Mouse (Mus musculus): ENCODE measurements around the gene Mllt1.

The Mllt1 gene

DNA sequence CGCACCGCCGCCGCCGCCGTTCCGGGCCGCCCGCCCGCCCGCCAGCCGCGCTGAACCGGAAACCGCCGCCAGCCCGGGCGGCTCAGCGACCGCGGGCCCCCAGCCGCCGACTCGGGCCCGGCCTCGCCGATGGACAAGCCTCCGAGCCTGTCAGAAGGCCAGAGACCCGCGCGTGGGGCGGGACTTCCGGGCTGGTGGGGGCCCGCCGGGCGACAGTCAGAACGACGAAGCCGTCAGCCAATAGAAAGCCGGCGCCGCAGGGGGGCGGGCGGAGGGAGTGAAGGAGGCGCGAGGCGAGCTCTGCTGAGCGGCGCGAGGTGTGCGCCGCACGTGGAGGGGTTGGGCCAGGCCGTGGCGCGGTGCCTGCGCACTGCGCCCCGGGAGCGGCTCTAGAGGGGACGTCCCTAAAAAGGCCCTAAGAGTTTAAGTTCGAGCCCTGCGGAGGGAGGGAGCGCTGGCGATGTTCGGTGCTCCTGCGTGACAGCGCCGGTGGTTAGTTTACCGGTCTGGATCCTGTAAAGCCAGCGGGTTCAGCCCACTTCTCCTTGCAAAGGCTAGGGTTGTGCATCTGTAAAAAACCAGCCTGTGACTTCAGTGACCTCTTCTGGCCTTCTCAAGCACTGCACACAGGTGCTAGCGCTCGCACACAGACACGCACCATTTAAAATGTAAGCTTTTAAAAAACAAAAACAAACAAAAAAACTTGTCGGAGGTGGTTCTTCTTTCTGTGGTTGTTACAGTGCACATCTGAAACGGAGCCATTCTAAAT lies at the start of gene Mllt1:
TSS of gene Mllt1 (minus strand) at position 53 of the 769 bp plus-strand sequence.
- DNase-seq = peak; percentile 100

DNA sequence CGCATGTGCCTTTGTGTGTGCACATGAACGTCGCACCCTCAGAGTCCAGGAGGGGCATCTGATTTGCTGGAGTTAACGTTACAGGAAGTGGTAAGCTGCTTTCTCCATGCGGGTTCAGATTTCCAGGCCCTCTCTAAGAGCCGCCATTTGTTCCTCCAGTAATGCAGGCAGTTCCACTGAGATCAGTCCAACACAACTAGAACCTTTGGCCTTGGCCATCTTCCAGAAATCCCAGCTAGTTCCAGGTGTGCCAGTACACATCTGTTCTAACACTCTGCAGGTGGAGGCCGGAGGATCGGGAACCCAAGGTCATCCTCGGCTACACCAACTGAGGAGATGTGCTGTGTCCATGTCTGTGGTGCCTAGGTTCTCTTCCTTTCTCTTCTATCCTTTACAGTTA lies 49.7 kb upstream of the Mllt1 start:
- peak; percentile 82 for DNase-seq

DNA sequence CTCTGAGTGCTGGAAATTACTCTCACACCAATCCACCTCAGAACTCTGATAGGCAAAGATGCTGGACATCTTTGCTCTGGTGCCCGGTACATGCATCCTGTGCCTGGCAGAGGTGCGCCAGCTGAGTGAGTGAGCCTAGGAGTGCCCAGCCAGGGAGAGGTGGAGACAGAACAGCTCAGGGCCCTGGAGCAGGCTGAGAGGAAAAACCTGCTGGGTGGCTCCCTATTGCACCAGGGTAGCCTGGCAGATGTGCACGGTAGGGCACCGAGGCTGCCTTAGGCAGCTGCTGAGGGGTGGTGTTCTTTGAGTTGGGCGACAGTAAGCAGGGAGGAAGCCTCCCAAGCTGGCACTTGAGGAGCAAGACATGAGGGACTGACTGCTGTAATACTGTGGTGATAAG lies 46.8 kb upstream of the Mllt1 start, which contains the start of gene Acer1:
TSS of gene Acer1 (minus strand) at position 114 of the 400 bp plus-strand sequence.
- peak; percentile 86 for DNase-seq

DNA sequence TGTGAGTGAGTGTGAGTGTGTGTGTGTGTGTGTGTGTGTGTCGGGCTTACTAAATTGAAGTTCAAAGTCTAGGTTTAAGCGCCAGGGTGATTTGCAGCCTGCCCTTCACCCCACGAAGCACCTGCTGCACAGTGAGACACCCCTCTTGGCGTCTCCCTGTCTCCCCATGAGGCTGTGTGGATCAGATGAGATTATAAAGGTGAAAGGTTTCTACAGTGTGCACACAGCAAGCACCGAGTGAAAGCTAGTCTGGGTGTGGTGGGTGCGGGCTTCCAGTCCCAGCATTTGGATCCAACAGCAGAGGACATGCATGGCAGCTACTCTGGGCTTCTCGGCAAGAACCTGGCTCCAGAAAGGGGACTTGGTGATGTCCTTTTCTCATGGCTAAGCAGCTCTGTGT lies 45.8 kb upstream of the Mllt1 start:
- peak; percentile 81 for DNase-seq

DNA sequence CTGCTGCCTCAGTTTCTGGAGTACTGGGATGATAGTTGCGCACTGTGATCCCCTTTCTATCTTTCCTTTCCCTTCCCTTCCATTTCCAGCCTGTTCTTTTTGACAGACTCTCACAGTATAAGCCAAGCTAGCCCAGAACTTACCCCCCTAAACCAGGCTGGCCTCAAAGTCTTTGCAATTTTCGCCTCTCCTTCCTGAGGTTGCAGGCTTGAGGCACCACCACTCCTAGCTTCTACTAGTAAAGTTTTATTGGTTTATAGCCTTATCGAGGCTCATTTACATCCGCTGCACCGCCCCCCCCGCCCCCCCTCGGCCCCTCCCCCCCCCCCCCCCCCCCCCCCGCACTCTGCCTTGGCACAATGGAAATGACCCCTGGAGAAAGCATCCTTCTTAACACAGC lies 44.3 kb upstream of the Mllt1 start:
- DNase-seq = peak; percentile 67

DNA sequence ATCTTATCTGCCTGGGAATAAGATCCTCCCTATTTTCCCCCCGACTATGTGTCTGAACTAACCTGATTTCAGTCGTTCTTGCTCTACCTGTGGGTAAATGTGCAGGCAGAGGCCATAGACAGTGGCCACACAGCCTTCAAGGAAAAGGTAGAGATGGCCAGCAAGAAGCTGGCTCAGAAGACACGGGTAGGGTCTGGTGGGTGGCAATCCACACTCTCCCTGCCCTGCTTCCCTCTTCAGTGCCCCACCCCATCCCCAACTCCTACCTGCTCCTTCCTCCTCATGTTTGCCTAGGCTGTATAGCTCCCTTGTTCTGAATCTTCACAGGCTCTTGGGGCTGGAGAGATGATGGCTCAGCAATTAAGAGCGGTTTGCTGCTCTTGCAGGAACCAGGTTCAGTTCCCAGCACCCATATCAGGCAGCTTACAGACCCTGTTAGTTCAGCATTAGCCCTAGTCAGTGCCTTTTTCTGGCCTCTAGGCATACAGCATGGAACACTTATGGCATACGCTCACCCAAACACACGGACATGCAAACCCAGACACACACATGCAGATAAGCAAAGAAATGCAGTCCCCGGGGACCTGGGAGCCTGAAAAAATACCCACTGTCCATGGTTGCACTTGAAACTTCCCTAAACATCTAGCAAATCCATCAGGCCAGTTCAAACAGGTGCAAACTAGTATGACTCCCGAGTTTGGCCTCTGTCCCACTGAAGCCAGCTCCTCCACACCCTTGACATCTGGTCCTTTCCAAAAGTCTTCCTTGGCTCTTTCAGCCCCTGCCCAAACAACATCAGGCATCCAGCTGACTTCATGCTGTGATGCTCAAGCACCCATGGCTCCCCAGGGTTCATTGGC lies 41.5 kb upstream of the Mllt1 start:
- peak; percentile 66 for DNase-seq

DNA sequence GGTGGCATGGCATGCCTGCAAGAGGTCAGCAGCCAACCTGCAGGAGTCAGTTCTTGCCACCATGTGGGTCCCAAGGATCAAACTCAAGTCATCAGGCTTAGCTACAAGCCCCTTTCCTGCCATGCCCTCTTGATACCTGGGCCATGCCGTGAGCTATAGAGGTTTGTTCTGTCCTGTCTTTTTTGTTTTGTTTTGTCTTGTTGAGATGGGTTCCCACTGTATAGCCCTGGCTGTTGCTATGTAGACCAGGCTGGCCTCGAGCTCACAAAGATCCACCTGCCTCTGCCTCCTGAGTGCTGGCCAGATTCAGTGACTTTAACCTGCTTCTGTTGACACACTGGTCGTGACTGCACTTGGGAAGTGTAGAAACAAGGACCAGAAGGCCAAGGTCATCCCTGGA lies 40.2 kb upstream of the Mllt1 start:
- DNase-seq = peak; percentile 80

DNA sequence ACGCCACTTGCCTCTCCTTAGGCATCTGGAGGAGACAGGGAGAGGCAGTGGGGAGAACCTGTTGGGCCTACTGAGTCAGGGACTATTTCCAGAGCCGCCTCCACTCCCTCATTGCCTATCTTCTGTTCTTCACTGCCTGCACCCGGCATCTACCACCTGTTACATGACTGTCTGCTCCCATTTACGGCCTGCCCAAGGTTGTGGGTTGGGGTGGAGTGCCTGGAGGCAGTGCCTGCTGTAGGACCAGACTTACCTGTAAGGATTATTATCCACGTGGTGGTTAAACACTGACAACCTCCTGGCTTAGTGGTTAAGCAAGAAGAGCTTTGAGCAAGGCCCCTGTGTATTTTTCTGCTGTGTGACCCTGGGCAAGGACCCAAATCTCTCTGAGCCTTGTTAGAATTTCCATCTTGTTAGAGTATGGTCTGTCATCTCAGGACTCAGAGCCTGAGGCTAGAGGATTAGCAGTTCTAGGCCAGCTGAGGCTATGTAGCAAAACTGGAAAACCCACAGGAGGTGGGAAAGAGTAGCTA lies 39.6 kb upstream of the Mllt1 start:
- DNase-seq = no peak

DNA sequence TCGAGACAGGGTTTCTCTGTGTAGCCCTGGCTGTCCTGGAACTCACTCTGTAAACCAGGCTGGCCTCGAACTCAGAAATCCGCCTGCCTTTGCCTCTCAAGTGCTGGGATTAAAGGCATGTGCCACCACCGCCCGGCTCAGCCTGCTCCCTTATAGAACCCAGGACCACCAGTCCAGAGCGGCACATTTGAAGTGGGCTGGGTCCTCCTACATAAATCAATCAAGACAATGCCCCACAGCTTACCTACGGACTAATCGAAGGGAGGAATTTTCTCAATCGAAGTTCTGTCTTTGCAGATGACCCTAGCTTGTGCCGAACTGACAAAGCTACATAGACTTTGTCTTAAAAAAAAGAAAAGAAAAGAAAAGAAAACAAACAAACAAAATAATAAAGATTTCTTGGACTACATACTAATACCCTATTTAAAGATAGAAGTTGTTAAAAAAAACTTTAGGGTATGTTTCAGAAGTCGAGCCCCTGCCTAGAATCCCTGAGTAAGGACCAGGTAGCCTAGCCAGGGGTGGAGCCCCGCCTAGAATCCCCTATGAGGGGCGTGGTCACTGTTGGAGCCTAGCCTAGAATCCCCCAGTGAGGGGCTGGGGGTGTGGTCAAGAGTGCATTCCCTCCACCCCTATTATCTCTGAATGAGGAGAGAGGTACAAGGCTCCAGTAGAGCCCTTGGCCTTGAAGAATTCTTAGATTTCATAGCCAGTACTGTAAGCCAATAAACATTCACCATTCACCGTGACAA lies 38.9 kb upstream of the Mllt1 start:
- peak; percentile 83 for DNase-seq

DNA sequence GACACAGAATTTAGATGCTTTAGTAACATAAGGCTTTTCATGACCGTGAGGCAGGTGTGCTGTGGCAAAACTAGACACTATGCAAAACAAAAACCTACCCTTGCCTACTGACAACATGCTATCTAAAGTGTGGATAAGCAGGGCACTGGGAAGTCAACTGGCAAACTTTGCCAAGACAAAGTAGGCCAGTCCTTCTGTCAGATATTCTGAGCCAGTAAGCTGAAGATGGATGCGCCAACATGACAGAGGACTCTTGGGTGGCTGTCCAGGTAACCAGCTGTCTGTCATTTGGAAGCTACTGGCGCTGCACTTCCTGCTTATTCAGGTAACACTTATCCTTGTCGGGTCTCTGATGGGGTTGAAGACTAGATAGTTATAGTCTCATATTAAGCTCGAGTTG lies 34.9 kb upstream of the Mllt1 start:
- peak; percentile 45 for DNase-seq

DNA sequence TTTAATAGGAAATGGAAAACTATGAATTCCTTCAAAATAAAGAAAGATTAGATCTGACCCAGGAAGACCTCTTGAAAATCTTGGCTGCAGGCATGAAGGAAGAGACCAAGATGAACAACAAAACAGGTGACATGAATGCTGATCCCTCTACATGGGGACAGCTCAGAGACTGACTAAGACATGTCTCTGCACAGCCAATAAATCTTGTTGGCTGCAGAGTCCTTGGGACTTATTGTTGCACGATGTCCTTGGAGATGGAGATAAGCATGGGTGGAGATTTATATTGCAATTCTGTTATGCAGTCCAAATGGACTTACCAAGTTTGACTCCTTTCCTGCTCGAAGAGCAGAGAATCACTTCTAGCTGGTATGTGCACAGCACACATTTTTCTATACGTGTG lies 34.1 kb upstream of the Mllt1 start:
- peak; percentile 58 for DNase-seq

DNA sequence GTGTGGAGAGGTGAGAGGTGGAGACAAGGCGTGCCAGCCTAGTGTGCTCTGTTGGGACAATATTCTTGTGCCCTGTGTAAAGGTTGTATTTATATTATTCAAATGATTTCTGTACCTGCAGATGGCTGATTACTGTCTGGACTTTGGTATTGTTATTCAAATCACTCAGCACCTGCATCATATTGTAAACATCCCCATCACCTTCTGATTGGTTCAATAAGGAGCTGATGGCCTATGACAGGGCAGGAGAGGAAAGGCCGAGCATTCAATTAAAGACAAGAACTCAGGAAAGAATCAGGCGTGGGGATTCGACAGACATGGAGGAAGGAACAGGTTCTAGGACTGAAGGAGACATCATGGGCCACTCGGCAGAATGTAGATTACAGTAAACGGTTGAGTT lies 28.4 kb upstream of the Mllt1 start:
- DNase-seq = peak; percentile 63

DNA sequence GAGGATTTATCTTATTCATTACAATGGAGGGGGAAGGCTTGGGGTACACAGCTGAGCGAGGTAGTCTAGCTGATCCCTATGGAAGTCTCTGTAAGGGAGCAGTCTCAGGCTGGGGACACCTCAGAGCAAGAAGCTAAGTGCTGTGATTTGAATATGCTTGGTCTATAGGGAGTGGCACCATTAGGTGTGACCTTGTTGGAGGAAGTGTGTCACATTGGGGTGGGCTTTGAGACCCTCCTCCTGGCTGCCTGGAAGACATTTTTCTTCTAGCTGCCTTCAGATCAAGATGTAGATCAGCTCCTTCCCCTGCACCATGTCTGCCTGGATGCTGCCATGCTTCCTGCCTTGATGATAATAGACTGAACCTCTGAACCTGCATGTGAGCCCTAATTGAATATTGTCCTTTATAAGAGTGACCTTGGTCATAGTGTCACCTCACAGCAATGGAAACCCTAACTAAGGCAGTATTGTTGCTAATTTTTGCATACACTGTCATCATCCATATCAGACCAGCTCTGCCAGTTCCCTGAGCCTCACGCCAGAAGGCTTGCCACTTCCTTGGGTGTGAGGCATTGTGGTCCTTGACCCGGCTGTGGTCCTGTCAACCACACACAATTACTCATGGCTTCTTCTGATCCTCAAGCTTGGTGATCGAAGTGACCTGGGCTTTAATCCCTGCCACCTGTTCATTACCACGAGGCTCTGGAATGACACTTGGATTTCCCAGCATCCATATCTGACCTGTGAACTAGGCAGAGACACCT lies 27.6 kb upstream of the Mllt1 start:
- DNase-seq = peak; percentile 52

DNA sequence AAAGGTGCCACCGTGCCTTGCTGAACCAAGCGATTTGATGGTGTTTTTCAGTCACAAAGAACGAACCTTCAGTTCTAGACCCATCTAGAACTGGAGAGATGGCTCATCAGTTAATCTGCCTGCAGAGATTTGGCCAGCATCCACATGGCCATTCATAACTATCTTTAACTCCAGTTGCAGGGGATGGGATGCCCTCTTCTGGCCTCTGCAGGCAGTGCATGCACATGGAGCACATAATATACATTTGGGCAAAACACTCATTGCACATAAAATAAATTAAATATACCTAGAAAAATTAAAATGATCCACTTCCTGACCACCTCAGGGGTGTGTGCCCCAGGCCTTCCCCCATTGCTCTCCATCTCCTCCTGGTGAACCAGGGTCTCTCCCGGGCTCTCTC lies 26.7 kb upstream of the Mllt1 start:
- DNase-seq = peak; percentile 57

DNA sequence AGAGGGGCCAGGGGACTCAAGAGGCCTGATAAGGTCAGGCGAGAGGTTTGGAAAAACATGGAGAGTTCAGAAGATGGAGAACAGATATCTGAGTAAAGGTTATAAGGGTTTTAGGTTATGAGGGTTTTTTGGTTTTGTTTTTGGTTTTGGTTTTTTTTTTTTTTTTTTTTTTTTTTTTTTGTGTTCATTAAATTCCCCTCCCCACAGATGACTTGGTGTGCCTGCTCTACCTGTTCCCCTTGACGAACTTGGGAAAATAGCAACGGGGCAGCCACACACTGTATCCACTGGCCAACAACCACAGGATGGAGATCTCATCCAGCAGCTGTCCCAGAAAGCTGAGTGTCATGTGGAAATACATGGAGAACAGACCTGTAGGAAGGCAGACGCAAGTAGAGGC lies 23.5 kb upstream of the Mllt1 start:
- peak; percentile 44 for DNase-seq

DNA sequence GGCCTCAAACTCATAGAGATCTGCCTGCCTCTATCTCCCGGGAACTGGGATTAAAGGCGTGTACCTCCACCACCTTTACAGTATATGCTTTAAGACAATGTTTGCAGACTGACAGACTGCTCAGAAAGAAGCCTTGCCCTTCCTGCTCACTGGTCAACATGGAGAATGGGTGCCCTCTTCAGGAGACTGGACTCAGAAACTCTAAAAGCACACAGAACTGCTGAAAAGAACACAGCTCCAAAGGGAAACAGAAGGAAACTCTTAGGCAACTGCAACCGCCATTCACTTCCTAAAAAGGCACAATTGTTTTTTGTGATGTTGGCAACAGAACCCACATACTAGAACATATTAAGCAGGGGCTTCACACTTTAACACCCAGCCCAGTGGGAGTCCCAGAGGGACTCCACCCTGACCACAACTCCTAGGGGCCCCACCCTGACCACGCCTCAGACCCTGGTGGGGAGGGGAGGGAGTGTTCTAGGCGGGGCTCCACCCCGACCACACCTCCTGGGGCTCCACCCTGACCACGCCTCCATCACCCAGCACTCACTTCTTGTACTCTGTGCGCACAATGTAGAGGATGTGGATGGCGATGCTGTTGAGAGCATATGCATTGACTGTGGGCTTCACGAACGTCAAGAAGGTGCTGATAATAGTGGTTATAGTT lies 22.7 kb upstream of the Mllt1 start:
- DNase-seq = peak; percentile 92

DNA sequence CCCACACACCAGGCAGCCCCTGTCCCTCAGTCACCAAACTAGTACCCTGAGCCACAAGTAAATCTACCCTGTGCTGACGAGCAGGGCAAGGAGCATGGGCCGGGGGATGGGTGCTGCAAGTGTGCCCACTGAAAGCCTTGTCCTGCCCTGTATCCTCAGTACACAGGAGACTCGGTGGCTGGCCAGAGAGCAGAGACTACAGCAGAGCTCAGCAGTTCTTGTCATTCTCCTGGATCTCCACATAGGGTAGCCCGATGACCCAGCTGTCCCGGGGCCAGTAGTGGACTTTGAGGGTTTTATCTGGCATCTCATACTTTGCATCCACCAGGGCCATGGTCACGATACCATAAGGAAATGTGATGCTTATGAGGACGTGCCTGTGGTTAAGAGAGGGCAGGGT lies 19.7 kb upstream of the Mllt1 start:
- DNase-seq = peak; percentile 76

DNA sequence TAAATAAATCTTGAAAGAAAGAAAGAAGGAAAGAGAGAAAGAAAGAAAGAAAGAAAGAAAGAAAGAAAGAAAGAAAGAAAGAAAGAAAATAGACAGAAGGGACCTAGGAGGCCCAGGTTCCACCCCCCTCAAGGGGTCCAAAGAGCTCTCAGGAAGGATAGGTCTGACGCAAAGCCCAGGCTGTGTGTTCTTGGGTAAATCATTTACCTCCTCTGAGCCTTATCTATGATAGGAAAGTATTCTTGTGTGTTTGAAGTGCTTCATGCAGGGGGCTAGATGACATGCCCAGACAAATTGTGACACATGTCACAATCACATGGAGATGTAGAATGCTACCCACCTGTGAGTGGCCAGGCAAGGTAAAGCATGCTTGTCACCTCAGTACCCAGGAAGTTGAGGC lies 17.4 kb upstream of the Mllt1 start:
- no peak for DNase-seq

DNA sequence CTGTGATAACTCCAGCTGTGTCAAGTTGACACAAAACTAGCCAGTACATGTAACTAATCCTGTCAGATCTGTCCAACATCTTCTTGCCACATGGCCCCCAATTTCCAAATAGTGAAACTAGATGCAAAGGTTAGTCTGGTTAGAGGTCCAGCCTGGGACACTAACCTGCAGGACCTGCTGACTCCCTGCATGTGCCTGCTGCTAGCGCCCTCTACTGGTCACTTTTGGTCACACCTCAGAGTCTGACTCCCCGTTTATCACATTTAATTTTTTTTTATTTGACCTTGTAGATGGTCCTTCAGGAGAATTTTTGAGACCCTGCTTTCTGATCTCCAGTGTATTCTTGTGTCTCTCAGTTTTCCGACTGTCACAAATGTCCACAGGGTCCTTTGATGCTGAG lies 15.7 kb upstream of the Mllt1 start:
- DNase-seq = peak; percentile 90

DNA sequence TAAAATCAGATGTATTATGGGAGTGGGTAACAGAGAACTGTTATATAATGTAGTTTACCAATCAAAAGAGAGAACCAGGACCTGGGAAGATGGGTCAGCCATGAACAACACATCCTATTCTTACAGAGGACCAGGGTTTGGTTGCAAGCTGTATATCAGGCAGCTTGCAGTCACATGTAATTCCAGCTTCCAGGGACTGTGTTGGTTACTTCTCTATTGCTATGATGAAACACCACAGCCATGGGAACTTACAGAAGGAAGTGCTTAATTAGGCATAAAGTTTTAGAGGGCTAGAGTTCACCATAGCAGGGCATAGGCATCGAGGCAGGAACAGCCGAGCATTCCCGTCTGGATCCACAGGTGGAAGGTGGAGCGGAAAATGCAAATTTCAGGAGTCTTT lies 3.5 kb upstream of the Mllt1 start:
- peak; percentile 62 for DNase-seq

DNA sequence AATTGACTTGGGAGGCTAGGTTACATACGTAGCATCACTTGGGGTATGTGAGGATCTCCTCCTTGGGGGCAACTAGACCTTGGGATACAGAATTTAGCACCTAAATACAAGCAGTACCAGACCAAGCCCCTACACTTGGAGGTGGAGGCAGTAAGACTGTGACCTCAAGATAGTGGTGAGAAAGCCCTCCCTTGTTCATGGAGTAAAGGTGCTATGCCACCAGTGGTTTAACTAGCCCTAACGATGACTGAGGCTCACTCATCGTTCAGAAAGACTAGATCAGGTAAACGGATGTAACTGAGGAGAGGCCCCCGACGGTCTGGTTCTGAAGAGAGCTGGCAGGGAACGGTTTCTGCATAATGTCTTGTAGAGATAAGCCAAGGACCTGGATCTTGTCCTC lies 1.5 kb upstream of the Mllt1 start:
- DNase-seq = peak; percentile 59
